Mouse (Mus musculus): Measurements from ENCODE around the gene Irf2. TPM values are rescaled to one million over a fixed set of nuclear protein-coding genes. Genes with fewer than 3 reads are reported as not detected.

Irf2 gene
- polyA plus RNA-seq, 1 experiment from 2014 or later, result 43.3 TPM

DNA sequence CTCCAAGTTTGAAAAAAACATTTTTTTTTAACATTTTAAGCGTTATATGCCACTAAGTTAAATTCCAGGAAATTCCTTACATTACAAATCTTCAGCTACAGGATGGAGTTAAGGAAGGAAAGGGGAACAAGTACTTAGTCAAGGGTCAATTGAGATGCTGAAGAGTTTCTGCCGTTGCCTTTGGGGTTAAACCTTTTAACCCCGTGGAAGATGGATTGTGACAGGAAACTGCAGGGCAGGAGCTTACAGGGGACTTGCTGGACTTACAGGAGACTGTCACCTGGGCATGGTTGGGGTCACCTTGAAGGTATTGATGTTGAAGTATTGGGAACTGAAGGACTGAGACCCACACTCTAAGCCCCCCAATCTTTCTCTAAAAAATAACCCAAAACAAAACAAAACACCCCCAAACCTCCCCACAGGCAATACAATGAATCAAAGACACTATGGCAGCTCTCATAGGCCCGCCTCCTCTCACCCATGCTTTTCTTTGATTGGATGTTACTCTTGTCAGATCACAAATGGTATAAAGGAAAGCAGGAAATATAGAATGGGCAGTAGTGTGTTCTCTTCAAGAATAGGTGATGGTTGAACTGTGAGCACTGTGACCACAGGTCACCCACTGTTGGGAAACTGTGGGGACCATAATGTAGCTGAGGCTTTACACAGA is 7.9 kb downstream of the Irf2 start:
- 52% methylated on average over 4 of the region's 4 CpGs for WGBS
- Histone ChIP-seq H3K27ac (ENCODE audit: low read depth, low read length) (no peak overlapping the region), H3K4me3 (ENCODE audit: low read depth, low read length) (no peak overlapping the region), H3K9ac (ENCODE audit: low read depth, low read length) (no peak overlapping the region), H3K27me3 (replicated peaks; ENCODE audit: control insufficient read depth, insufficient read depth, low read length) (no peaks in the 10 kb centered on the region), H3K36me3 (ENCODE audit: control insufficient read depth, insufficient read depth) (no peaks in the 10 kb centered on the region), H3K4me2 (replicated peaks; ENCODE audit: low read depth) (no peak overlapping the region), H3K9me3 (ENCODE audit: control insufficient read depth) (no peaks in the 10 kb centered on the region), H3K4me1 (replicated peaks; ENCODE audit: control insufficient read depth, insufficient read depth, low read length) (peaks cover 15% of the 10 kb centered on the region; the same call in 1 of the 2 replicates)
- ATAC-seq, result no peak
- no peak for TF ChIP-seq CTCF (IDR thresholded peaks at IDR 0.05; ENCODE audit: low read depth)

- H3K4me1 ChIP-seq (replicated peaks; ENCODE audit: control insufficient read depth, insufficient read depth, low read length), result peaks cover 7% of the 10 kb centered on the region; the same call in 1 of the 2 replicates
- no peaks in the 10 kb centered on the region for H3K27me3 ChIP-seq (replicated peaks; ENCODE audit: control insufficient read depth, insufficient read depth, low read length)
- H3K27ac ChIP-seq (ENCODE audit: low read depth, low read length), result no peak overlapping the region
- no peak for ATAC-seq
- 0 out of 2 replicates have a peak overlapping the region, but pooled peaks have one; percentile 4 for H3K4me2 ChIP-seq (replicated peaks; ENCODE audit: low read depth)
- H3K4me3 ChIP-seq (ENCODE audit: low read depth, low read length), result no peak overlapping the region
- no peak for TF ChIP-seq CTCF (IDR thresholded peaks at IDR 0.05; ENCODE audit: low read depth)
- H3K36me3 ChIP-seq (ENCODE audit: control insufficient read depth, insufficient read depth), result no peaks in the 10 kb centered on the region
- H3K9ac ChIP-seq (ENCODE audit: low read depth, low read length), result no peak overlapping the region
- 78% methylated on average over 5 of the region's 5 CpGs for WGBS
- no peaks in the 10 kb centered on the region for H3K9me3 ChIP-seq (ENCODE audit: control insufficient read depth)
Measured at GRCm38 (mm10) chr8:46750000-46750399, 10.5 kb downstream of the Irf2 start.

DNA sequence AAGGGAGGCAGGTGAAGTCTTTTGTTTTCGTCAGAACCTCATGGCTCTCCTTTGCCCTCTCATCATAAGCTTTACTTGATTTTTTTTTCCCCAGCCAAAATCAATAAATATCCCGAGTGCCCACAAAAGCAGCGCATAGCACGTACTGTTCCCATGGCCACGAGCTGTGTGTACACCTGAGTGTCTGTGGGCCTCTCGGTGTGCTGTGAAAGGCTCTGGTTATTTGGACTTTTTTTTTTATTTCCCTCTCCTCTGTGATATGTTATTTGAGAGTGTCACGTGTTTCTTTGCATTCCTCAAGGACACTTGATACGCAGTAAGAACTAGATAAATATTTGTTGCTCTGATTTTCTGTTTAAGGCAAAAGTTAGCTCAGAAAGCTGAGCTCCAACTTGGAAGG is 11.0 kb downstream of the Irf2 start:
- Histone ChIP-seq H3K4me3 (ENCODE audit: low read depth, low read length) (no peak overlapping the region), H3K4me2 (replicated peaks; ENCODE audit: low read depth) (0 out of 2 replicates have a peak overlapping the region, but pooled peaks have one; percentile 4), H3K9me3 (ENCODE audit: control insufficient read depth) (no peaks in the 10 kb centered on the region), H3K4me1 (replicated peaks; ENCODE audit: control insufficient read depth, insufficient read depth, low read length) (peaks cover 7% of the 10 kb centered on the region; the same call in 1 of the 2 replicates), H3K27ac (ENCODE audit: low read depth, low read length) (no peak overlapping the region), H3K9ac (ENCODE audit: low read depth, low read length) (no peak overlapping the region), H3K36me3 (ENCODE audit: control insufficient read depth, insufficient read depth) (no peaks in the 10 kb centered on the region), H3K27me3 (replicated peaks; ENCODE audit: control insufficient read depth, insufficient read depth, low read length) (no peaks in the 10 kb centered on the region)
- ATAC-seq, result 0 out of 2 replicates have a peak, but pooled peaks have one; percentile 45
- TF ChIP-seq CTCF (IDR thresholded peaks at IDR 0.05; ENCODE audit: low read depth), result no peak
- WGBS, result 37% methylated on average over 8 of the region's 8 CpGs

- Histone ChIP-seq H3K27me3 (replicated peaks; ENCODE audit: control insufficient read depth, insufficient read depth, low read length) (no peaks in the 10 kb centered on the region), H3K4me1 (replicated peaks; ENCODE audit: control insufficient read depth, insufficient read depth, low read length) (peaks cover 7% of the 10 kb centered on the region; the same call in 1 of the 2 replicates), H3K9ac (ENCODE audit: low read depth, low read length) (no peak overlapping the region), H3K4me3 (ENCODE audit: low read depth, low read length) (no peak overlapping the region), H3K27ac (ENCODE audit: low read depth, low read length) (no peak overlapping the region), H3K4me2 (replicated peaks; ENCODE audit: low read depth) (no peak overlapping the region), H3K36me3 (ENCODE audit: control insufficient read depth, insufficient read depth) (no peaks in the 10 kb centered on the region), H3K9me3 (ENCODE audit: control insufficient read depth) (no peaks in the 10 kb centered on the region)
- TF ChIP-seq CTCF (IDR thresholded peaks at IDR 0.05; ENCODE audit: low read depth), result no peak
- WGBS, result 48% methylated on average over 4 of the region's 4 CpGs
- ATAC-seq, result no peak
Measured at GRCm38 (mm10) chr8:46751151-46751550, 11.6 kb downstream of the Irf2 start.

GRCm38 (mm10) chr8:46752986-46753385 is 13.5 kb downstream of the Irf2 start:
- H3K4me3 ChIP-seq (ENCODE audit: low read depth, low read length), result no peak overlapping the region
- WGBS, result 81% methylated on average over 12 of the region's 12 CpGs
- H3K4me2 ChIP-seq (replicated peaks; ENCODE audit: low read depth), result no peak overlapping the region
- H3K9me3 ChIP-seq (ENCODE audit: control insufficient read depth), result no peaks in the 10 kb centered on the region
- no peak overlapping the region for H3K27ac ChIP-seq (ENCODE audit: low read depth, low read length)
- H3K4me1 ChIP-seq (replicated peaks; ENCODE audit: control insufficient read depth, insufficient read depth, low read length), result peaks cover 2% of the 10 kb centered on the region; the same call in 1 of the 2 replicates
- TF ChIP-seq CTCF (IDR thresholded peaks at IDR 0.05; ENCODE audit: low read depth), result no peak
- H3K27me3 ChIP-seq (replicated peaks; ENCODE audit: control insufficient read depth, insufficient read depth, low read length), result no peaks in the 10 kb centered on the region
- ATAC-seq, result no peak
- H3K9ac ChIP-seq (ENCODE audit: low read depth, low read length), result no peak overlapping the region
- H3K36me3 ChIP-seq (ENCODE audit: control insufficient read depth, insufficient read depth), result no peaks in the 10 kb centered on the region

DNA sequence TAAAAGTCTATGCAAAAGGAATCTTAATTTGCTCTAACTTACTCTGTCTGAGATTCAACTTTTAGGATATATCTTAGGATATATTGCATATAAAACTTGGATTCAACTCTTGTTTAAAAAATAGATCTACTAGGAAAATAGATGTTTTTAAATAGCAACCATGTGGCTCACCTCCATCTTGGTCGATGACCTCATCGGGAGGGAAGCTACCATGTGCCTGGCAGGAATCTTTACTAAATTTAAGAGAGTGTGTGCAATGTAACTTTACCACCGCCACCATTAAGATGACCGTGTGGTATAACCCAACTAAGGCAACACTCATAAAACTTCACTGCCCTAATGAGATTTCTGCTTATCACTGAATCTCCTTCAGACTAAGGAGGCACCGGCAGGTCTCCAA is 14.8 kb downstream of the Irf2 start:
- 58% methylated on average over 5 of the region's 5 CpGs for WGBS
- H3K4me3 ChIP-seq (ENCODE audit: low read depth, low read length), result no peak overlapping the region
- no peaks in the 10 kb centered on the region for H3K9me3 ChIP-seq (ENCODE audit: control insufficient read depth)
- TF ChIP-seq CTCF (IDR thresholded peaks at IDR 0.05; ENCODE audit: low read depth), result no peak
- H3K27ac ChIP-seq (ENCODE audit: low read depth, low read length), result no peak overlapping the region
- peaks cover 7% of the 10 kb centered on the region for H3K4me1 ChIP-seq (replicated peaks; ENCODE audit: control insufficient read depth, insufficient read depth, low read length)
- no peaks in the 10 kb centered on the region for H3K36me3 ChIP-seq (ENCODE audit: control insufficient read depth, insufficient read depth)
- no peak overlapping the region for H3K9ac ChIP-seq (ENCODE audit: low read depth, low read length)
- H3K27me3 ChIP-seq (replicated peaks; ENCODE audit: control insufficient read depth, insufficient read depth, low read length), result no peaks in the 10 kb centered on the region
- ATAC-seq, result no peak
- no peak overlapping the region for H3K4me2 ChIP-seq (replicated peaks; ENCODE audit: low read depth)
